Mouse (Mus musculus) adrenal gland, postnatal 10 days (tissue): ENCODE measurements at regions not wholly inside any gene's neighbourhood (a gene's known extent, or its start where the extent isn't known, plus 50 kb on each side); places are given as distances from the start of the nearest gene placed in this dataset.

Source experiments
- DNase-seq: peaks from one replicate; pipeline ENCODE4 v3.0.0; 2021; ENCODE audit warnings: mixed read lengths

- DNase-seq: peak; percentile 5
Measured at GRCm38 (mm10) chr10:51792030-51792429, 114.5 kb downstream of the Rfx6 start.

GRCm38 (mm10) chr10:51793876-51794275 is 116.3 kb downstream of the Rfx6 start:
- DNase-seq: peak; percentile 3

GRCm38 (mm10) chr10:51816626-51817025 is 139.1 kb downstream of the Rfx6 start:
- DNase-seq: no peak

- DNase-seq: no peak
Measured at GRCm38 (mm10) chr10:51823900-51824299, 146.3 kb downstream of the Rfx6 start.

GRCm38 (mm10) chr10:51826431-51826964 is 148.9 kb downstream of the Rfx6 start:
- DNase-seq: no peak

GRCm38 (mm10) chr10:51832459-51832858 is 154.9 kb downstream of the Rfx6 start:
- no peak for DNase-seq

GRCm38 (mm10) chr10:51843099-51843498 is 165.5 kb downstream of the Rfx6 start:
- no peak for DNase-seq

- DNase-seq: no peak
Measured at GRCm38 (mm10) chr10:51846287-51846686, 168.7 kb downstream of the Rfx6 start.

- DNase-seq: no peak
Measured at GRCm38 (mm10) chr10:51869409-51869808, 152.9 kb upstream of the Vgll2 start.

- no peak for DNase-seq
Measured at GRCm38 (mm10) chr10:51911066-51911691, 111.1 kb upstream of the Vgll2 start.

- DNase-seq: no peak
Measured at GRCm38 (mm10) chr10:51912096-51912495, 110.2 kb upstream of the Vgll2 start.

GRCm38 (mm10) chr10:51926644-51927043 is 95.7 kb upstream of the Vgll2 start:
- no peak for DNase-seq

GRCm38 (mm10) chr10:51929341-51929740 is 93.0 kb upstream of the Vgll2 start:
- no peak for DNase-seq

- no peak for DNase-seq
Measured at GRCm38 (mm10) chr10:51930266-51930665, 92.0 kb upstream of the Vgll2 start.

GRCm38 (mm10) chr10:51930696-51931095 is 91.6 kb upstream of the Vgll2 start:
- peak; percentile 3 for DNase-seq

GRCm38 (mm10) chr10:51935482-51935881 is 86.8 kb upstream of the Vgll2 start:
- no peak for DNase-seq

GRCm38 (mm10) chr10:51941192-51941591 is 81.1 kb upstream of the Vgll2 start:
- no peak for DNase-seq

GRCm38 (mm10) chr10:51945701-51946100 is 76.6 kb upstream of the Vgll2 start:
- no peak for DNase-seq

GRCm38 (mm10) chr10:51946189-51946588 is 76.1 kb upstream of the Vgll2 start:
- DNase-seq: no peak

GRCm38 (mm10) chr10:51946881-51947280 is 75.4 kb upstream of the Vgll2 start:
- DNase-seq: no peak

GRCm38 (mm10) chr10:51950016-51950415 is 72.3 kb upstream of the Vgll2 start:
- no peak for DNase-seq

- no peak for DNase-seq
Measured at GRCm38 (mm10) chr10:51952021-51952420, 70.3 kb upstream of the Vgll2 start.

- DNase-seq: no peak
Measured at GRCm38 (mm10) chr10:51956493-51956892, 65.8 kb upstream of the Vgll2 start.

- DNase-seq: peak; percentile 3
Measured at GRCm38 (mm10) chr10:51961497-51961896, 60.8 kb upstream of the Vgll2 start.

- no peak for DNase-seq
Measured at GRCm38 (mm10) chr10:51963671-51964070, 58.6 kb upstream of the Vgll2 start.
